Mouse (Mus musculus): Measurements from ENCODE around the gene Ldlrad3. TPM values are rescaled to one million over a fixed set of nuclear protein-coding genes. Genes with fewer than 3 reads are reported as not detected.

Gene Ldlrad3
- polyA plus RNA-seq (2017; shearing (Covaris generic)), result 0.81 TPM

DNA sequence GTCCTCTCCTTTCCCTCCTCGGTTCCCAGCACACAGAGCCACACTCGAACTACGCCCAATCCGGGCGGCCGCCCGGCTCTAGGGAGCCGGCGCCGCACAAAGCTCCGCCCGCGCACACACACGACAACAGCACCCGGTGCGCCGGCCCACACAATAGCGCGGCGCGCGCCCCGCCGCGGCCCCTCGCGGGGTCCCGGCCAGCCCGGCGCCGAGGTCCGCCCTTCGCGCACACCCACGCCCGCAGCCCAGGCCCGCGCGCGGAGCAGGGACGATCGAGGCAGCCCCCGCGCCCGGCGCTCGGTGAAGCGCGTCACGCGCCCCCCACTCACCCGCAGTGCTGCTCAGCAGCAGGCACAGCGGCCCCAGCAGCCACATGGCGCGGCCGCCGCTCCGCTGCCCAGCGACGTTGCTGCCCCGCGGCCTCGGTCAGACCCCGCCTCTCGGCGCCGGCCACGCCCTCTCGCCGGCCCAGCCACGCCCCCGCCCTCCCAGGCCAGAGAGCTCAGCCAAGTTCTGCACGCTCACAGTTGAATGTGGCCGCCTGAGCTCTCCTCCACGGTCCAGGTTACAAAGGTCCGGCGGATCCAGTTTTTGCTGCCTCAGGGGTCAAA, at the start of gene Ldlrad3:
Gene Ldlrad3 (minus strand): TSS at position 435 of the 611 bp plus-strand sequence.

Other genes with a start within 250 kb of the Ldlrad3 start
- gene Trim44, start 221.4 kb upstream of the Ldlrad3 start, polyA plus RNA-seq (2017; shearing (Covaris generic)), result 41.1 TPM